Mouse (Mus musculus) midbrain, embryonic 14.5 days (tissue): Measurements from ENCODE around the gene Olfr1411. TPM values are rescaled to one million over a fixed set of nuclear protein-coding genes. Genes with fewer than 3 reads are reported as not detected.

ENCODE experiments used
- ATAC-seq: fragments of 200-750 bp; cut with Nextera tagmentation; 2 replicates; pipeline ENCODE4 v1.8.0; 2017; ENCODE audit warnings: moderate number of reproducible peaks, moderate library complexity; ENCODE audit not compliant: low FRiP score, low TSS enrichment
- DNase-seq: peaks from one replicate; pipeline ENCODE4 v3.0.0-alpha.2; 2015
- H3K27ac ChIP-seq: fragments of 300-500 bp; sonication (generic); replicated peaks from 2 replicates; pipeline ENCODE4 v1.5.1; 2014; ENCODE audit warnings: mild to moderate bottlenecking, low read depth, low read length, moderate library complexity
- H3K27me3 ChIP-seq: fragments of 300-500 bp; sonication (generic); 2 replicates; pipeline ENCODE4 v1.6.1; 2014; ENCODE audit warnings: low read length, control low read depth, mixed read lengths; ENCODE audit not compliant: control insufficient read depth, insufficient read depth
- H3K36me3 ChIP-seq: fragments of 300-500 bp; sonication (generic); 2 replicates; pipeline ENCODE4 v1.6.1; 2014; ENCODE audit warnings: low read length, control low read depth; ENCODE audit not compliant: control insufficient read depth, insufficient read depth
- H3K4me1 ChIP-seq: fragments of 300-500 bp; sonication (generic); 2 replicates; pipeline ENCODE4 v1.6.1; 2014; ENCODE audit warnings: mild to moderate bottlenecking, antibody characterized with exemption, low read length, control low read depth; ENCODE audit not compliant: control insufficient read depth, insufficient read depth
- H3K4me2 ChIP-seq: fragments of 300-500 bp; sonication (generic); 2 replicates; pipeline ENCODE4 v1.6.1; 2014; ENCODE audit warnings: mild to moderate bottlenecking, low read length, moderate library complexity
- H3K4me3 ChIP-seq: fragments of 300-500 bp; sonication (generic); replicated peaks from 2 replicates; pipeline ENCODE4 v1.5.1; 2014; ENCODE audit warnings: low read depth, low read length
- H3K9ac ChIP-seq: fragments of 300-500 bp; sonication (generic); replicated peaks from 2 replicates; pipeline ENCODE4 v1.6.1; 2014; ENCODE audit warnings: mild to moderate bottlenecking, low read length, moderate library complexity
- H3K9me3 ChIP-seq: fragments of 300-500 bp; sonication (generic); 2 replicates; pipeline ENCODE4 v1.6.1; 2016; ENCODE audit warnings: low read length, control low read depth, mixed read lengths; ENCODE audit not compliant: control insufficient read depth
- WGBS: fragments of 180-500 bp; shearing (Covaris S2); extraction: QIAGEN DNeasy Blood & Tissue Kit; methylation state at CpG from one replicate; pipeline ENCODE4 v1.1.7; 2014; 5-methylcytosine and 5-hydroxymethylcytosine counted together
- polyA plus RNA-seq: library from polyadenylated mRNA; unstranded; fragments of >200 nt; fragmentation: Nextera tagmentation; extraction: Ambion mirVana; gene quantifications from 2 replicates; pipeline ENCODE4 v1.2.1, GENCODE M21; 2014

The Olfr1411 gene
- polyA plus RNA-seq, 1 experiment from 2014 or later: not detected

- ATAC-seq: peak; percentile 53; the same call in 1 of the 2 replicates
- Histone ChIP-seq H3K27me3 (no peaks in the 10 kb centered on the region), H3K9me3 (no peaks in the 10 kb centered on the region), H3K36me3 (peaks cover 36% of the 10 kb centered on the region), H3K4me2 (no peak overlapping the region), H3K27ac (no peak overlapping the region), H3K9ac (no peak overlapping the region), H3K4me3 (no peak overlapping the region), H3K4me1 (no peaks in the 10 kb centered on the region)
- DNase-seq: peak; percentile 53
- 69% methylated on average over 4 of the region's 4 CpGs for WGBS
Measured at GRCm38 (mm10) chr1:92634976-92635599, 40.9 kb downstream of the Olfr1411 start.

GRCm38 (mm10) chr1:92636015-92636414 lies 41.8 kb downstream of the Olfr1411 start:
- Histone ChIP-seq H3K9me3 (no peaks in the 10 kb centered on the region), H3K27ac (no peak overlapping the region), H3K27me3 (no peaks in the 10 kb centered on the region), H3K4me1 (peaks cover 8% of the 10 kb centered on the region), H3K36me3 (peaks cover 36% of the 10 kb centered on the region), H3K4me2 (no peak overlapping the region), H3K4me3 (no peak overlapping the region), H3K9ac (no peak overlapping the region)
- WGBS: 92% methylated on average over 8 of the region's 8 CpGs
- no peak for ATAC-seq
- no peak for DNase-seq

- no peak overlapping the region for H3K4me2 ChIP-seq
- no peak overlapping the region for H3K4me3 ChIP-seq
- no peak for ATAC-seq
- no peaks in the 10 kb centered on the region for H3K9me3 ChIP-seq
- peaks cover 36% of the 10 kb centered on the region for H3K36me3 ChIP-seq
- WGBS: 95% methylated on average over 11 of the region's 11 CpGs
- no peak overlapping the region for H3K9ac ChIP-seq
- H3K4me1 ChIP-seq: peaks cover 9% of the 10 kb centered on the region
- no peak overlapping the region for H3K27ac ChIP-seq
- DNase-seq: no peak
- no peaks in the 10 kb centered on the region for H3K27me3 ChIP-seq
Measured at GRCm38 (mm10) chr1:92636676-92637075, 42.5 kb downstream of the Olfr1411 start.

GRCm38 (mm10) chr1:92637501-92638172 lies 43.4 kb downstream of the Olfr1411 start:
- H3K4me3 ChIP-seq: no peak overlapping the region
- H3K27ac ChIP-seq: no peak overlapping the region
- peaks cover 36% of the 10 kb centered on the region for H3K36me3 ChIP-seq
- 94% methylated on average over 15 of the region's 15 CpGs for WGBS
- no peaks in the 10 kb centered on the region for H3K27me3 ChIP-seq
- ATAC-seq: no peak
- no peak for DNase-seq
- H3K4me1 ChIP-seq: peaks cover 15% of the 10 kb centered on the region
- H3K9me3 ChIP-seq: no peaks in the 10 kb centered on the region
- no peak overlapping the region for H3K4me2 ChIP-seq
- H3K9ac ChIP-seq: no peak overlapping the region

GRCm38 (mm10) chr1:92638181-92638580 lies 44.0 kb downstream of the Olfr1411 start:
- no peak for ATAC-seq
- 89% methylated on average over 3 of the region's 3 CpGs for WGBS
- H3K27ac ChIP-seq: no peak overlapping the region
- H3K4me3 ChIP-seq: no peak overlapping the region
- no peak for DNase-seq
- peaks cover 36% of the 10 kb centered on the region for H3K36me3 ChIP-seq
- H3K4me2 ChIP-seq: no peak overlapping the region
- no peak overlapping the region for H3K9ac ChIP-seq
- no peaks in the 10 kb centered on the region for H3K27me3 ChIP-seq
- H3K4me1 ChIP-seq: peaks cover 15% of the 10 kb centered on the region
- no peaks in the 10 kb centered on the region for H3K9me3 ChIP-seq

- H3K4me2 ChIP-seq: no peak overlapping the region
- WGBS: 95% methylated on average over 4 of the region's 4 CpGs
- DNase-seq: no peak
- no peaks in the 10 kb centered on the region for H3K9me3 ChIP-seq
- H3K27ac ChIP-seq: no peak overlapping the region
- peaks cover 15% of the 10 kb centered on the region for H3K4me1 ChIP-seq
- no peaks in the 10 kb centered on the region for H3K27me3 ChIP-seq
- no peak overlapping the region for H3K9ac ChIP-seq
- H3K36me3 ChIP-seq: peaks cover 36% of the 10 kb centered on the region
- no peak overlapping the region for H3K4me3 ChIP-seq
- ATAC-seq: no peak
Measured at GRCm38 (mm10) chr1:92638736-92639135, 44.5 kb downstream of the Olfr1411 start.

GRCm38 (mm10) chr1:92640393-92640792 lies 46.2 kb downstream of the Olfr1411 start:
- DNase-seq (no peak), ATAC-seq (no peak)
- H3K4me2 ChIP-seq: peak overlapping the region; percentile 94
- H3K4me3 ChIP-seq: peak overlapping the region; percentile 88; the same call in 1 of the 2 replicates
- no peak overlapping the region for H3K27ac ChIP-seq
- no peaks in the 10 kb centered on the region for H3K9me3 ChIP-seq
- WGBS: 96% methylated on average over 6 of the region's 6 CpGs
- peaks cover 15% of the 10 kb centered on the region for H3K4me1 ChIP-seq
- peaks cover 31% of the 10 kb centered on the region for H3K36me3 ChIP-seq
- H3K9ac ChIP-seq: no peak overlapping the region
- no peaks in the 10 kb centered on the region for H3K27me3 ChIP-seq

GRCm38 (mm10) chr1:92641514-92642272 lies 47.5 kb downstream of the Olfr1411 start, which contains the start of gene Cops9:
Gene Cops9 (minus strand): TSS chr1:92641985.
- Histone ChIP-seq H3K9me3 (no peaks in the 10 kb centered on the region), H3K4me3 (peak within 1 kb of the TSS; percentile 88), H3K4me1 (peaks cover 15% of the 10 kb centered on the region), H3K27me3 (no peaks in the 10 kb centered on the region), H3K4me2 (peak within 1 kb of the TSS; percentile 94), H3K36me3 (peaks cover 18% of the 10 kb centered on the region), H3K27ac (peak within 1 kb of the TSS; percentile 81), H3K9ac (peak within 1 kb of the TSS; percentile 91)
- DNase-seq (peak; percentile 96), ATAC-seq (peak; percentile 91)
- 2% methylated on average over 50 of the region's 50 CpGs for WGBS
